Mouse (Mus musculus): ENCODE data around the gene Ccdc7b. TPM values are rescaled to one million over a fixed set of nuclear protein-coding genes. Genes with fewer than 3 reads are reported as not detected.
"Not testable (repeated sequence)": the region's sequence is repeated elsewhere in the genome, so short reads cannot be mapped to it uniquely, and the experiment has no call there.

Ccdc7b gene
- total RNA-seq (2021) = not detected

- DNase-seq (ENCODE audit: low spot score in 2 of 2); intact Hi-C loops (cut with DNase I): not testable (repeated sequence)
Measured at GRCm38 (mm10) chr8:129066834-129067233, at the start of gene Ccdc7b. TSS of gene Ccdc7b (plus strand) at chr8:129067134.

GRCm38 (mm10) chr8:129065417-129065816 is 1.5 kb upstream of the Ccdc7b start, which contains the start of gene Ccdc7a:
TSS of gene Ccdc7a (minus strand) at chr8:129065517.
- DNase-seq (ENCODE audit: low spot score in 2 of 2); intact Hi-C loops (cut with DNase I): not testable (repeated sequence)

DNA sequence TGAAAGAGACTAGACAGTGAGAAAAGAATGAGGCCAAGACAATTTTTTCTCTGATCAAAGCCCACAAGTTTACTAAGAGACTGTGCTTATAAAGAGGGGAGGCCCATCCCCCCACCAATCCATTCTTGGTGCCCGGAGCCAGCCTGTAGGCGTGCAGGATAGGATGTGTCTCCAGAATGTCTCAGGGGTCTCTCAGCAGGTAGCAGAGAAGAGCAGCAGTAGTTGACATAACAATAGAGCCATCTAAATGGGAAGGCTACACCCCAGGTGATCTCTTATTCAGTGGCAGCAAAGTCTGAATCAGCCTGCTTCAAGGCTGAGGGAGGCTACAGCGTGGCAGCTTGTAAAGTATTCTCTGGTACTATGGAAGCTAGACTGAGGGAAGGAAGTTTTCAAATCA is 48.8 kb downstream of the Ccdc7b start:
- DNase-seq (ENCODE audit: low spot score in 2 of 2); intact Hi-C loops (cut with DNase I): not testable (repeated sequence)

DNA sequence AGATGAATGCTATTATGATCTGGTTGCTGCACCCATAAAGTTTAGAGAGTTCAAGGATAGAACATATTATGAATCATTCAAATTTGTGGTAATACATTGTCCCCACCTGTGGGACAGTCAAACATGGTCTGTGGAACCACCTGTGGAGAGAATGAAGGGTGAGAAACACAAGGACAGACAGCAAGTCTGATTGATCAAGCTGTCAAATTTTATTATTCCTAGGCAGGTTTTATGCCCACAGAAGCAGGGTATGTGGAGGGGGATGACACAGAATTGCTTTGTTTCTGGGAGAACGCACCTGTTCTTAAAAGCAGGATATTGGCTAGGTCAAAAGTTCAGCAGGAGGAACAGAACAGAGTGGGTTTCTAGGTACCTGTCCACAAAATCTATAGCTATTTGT is 64.6 kb downstream of the Ccdc7b start, which contains the start of gene Gm10999:
Gene Gm10999 (minus strand): TSS at position 101 of the 400 bp plus-strand sequence.
- no peak for DNase-seq (ENCODE audit: low spot score in 2 of 2)
- intact Hi-C loops (cut with DNase I) = no loop called here

- DNase-seq (ENCODE audit: low spot score in 2 of 2) = no peak
- intact Hi-C loops (cut with DNase I) = no loop called here
Measured at GRCm38 (mm10) chr8:129133475-129133874, 66.5 kb downstream of the Ccdc7b start.

Other genes starting within 250 kb of the Ccdc7b start
- gene Ccdc7a, start 1.6 kb upstream of the Ccdc7b start, total RNA-seq (2021) = not detected
- not detected for gene Gm10999, start 64.5 kb downstream of the Ccdc7b start, total RNA-seq (2021)
- gene 2610044O15Rik8, start 167.3 kb downstream of the Ccdc7b start, total RNA-seq (2021) = 10 to 100 TPM; 23.9 to 26.8 TPM